Mouse (Mus musculus) macrophage (primary cell): Measurements from ENCODE around the gene Fbxo40. TPM values are rescaled to one million over a fixed set of nuclear protein-coding genes. Genes with fewer than 3 reads are reported as not detected.

Experiments
- H3K27ac ChIP-seq: fragments of 350-480 bp; formaldehyde crosslinking; 2 replicates; pipeline ENCODE4 v1.9.0; 2021
- H3K36me3 ChIP-seq: fragments of 350-480 bp; formaldehyde crosslinking; 2 replicates; pipeline ENCODE4 v1.9.0; 2021; ENCODE audit errors: inconsistent target
- H3K4me3 ChIP-seq: fragments of 350-480 bp; formaldehyde crosslinking; 2 replicates; pipeline ENCODE4 v1.9.0; 2021; ENCODE audit errors: inconsistent target
- H3K79me2 ChIP-seq: fragments of 350-480 bp; formaldehyde crosslinking; 2 replicates; pipeline ENCODE4 v1.9.0; 2021; ENCODE audit errors: inconsistent target
- WGBS: methylation state at CpG from one replicate; pipeline ENCODE4 v1.1.7; 2026; ENCODE audit warnings: inconsistent platforms; ENCODE audit not compliant: missing documents; 5-methylcytosine and 5-hydroxymethylcytosine counted together
- polyA plus RNA-seq: library from polyadenylated mRNA; stranded (reverse); fragments of 250-400 nt; gene quantifications from 3 replicates; pipeline ENCODE4 v1.2.4, GENCODE M21; 2018; ENCODE audit warnings: inconsistent platforms

The Fbxo40 gene
- polyA plus RNA-seq, 1 experiment from 2014 or later: 0.03 TPM

- H3K27ac ChIP-seq: peak within 1 kb of the TSS; percentile 99
- WGBS: 2% methylated on average over 7 of the region's 7 CpGs
- peaks cover 35% of the 10 kb centered on the region; the same call in 1 of the 2 replicates for H3K36me3 ChIP-seq
- peaks cover 47% of the 10 kb centered on the region for H3K79me2 ChIP-seq
- peak within 1 kb of the TSS; percentile 78 for H3K4me3 ChIP-seq
Measured at GRCm38 (mm10) chr16:36934841-36935620, 55.2 kb downstream of the Fbxo40 start, which contains the start of gene Hcls1. Gene Hcls1, plus strand, starts transcription at chr16:36934983.

- peak overlapping the region; percentile 99 for H3K27ac ChIP-seq
- peaks cover 40% of the 10 kb centered on the region for H3K79me2 ChIP-seq
- peak overlapping the region; percentile 78; the same call in 1 of the 2 replicates for H3K4me3 ChIP-seq
- 14% methylated on average over 6 of the region's 6 CpGs for WGBS
- H3K36me3 ChIP-seq: peaks cover 29% of the 10 kb centered on the region; the same call in 1 of the 2 replicates
Measured at GRCm38 (mm10) chr16:36934131-36934840, 56.0 kb downstream of the Fbxo40 start.

- Histone ChIP-seq H3K4me3 (no peak overlapping the region), H3K27ac (no peak overlapping the region), H3K36me3 (peaks cover 33% of the 10 kb centered on the region; the same call in 1 of the 2 replicates), H3K79me2 (peaks cover 22% of the 10 kb centered on the region)
- WGBS: 94% methylated on average over 6 of the region's 6 CpGs
Measured at GRCm38 (mm10) chr16:36932546-36932945, 57.7 kb downstream of the Fbxo40 start.

DNA sequence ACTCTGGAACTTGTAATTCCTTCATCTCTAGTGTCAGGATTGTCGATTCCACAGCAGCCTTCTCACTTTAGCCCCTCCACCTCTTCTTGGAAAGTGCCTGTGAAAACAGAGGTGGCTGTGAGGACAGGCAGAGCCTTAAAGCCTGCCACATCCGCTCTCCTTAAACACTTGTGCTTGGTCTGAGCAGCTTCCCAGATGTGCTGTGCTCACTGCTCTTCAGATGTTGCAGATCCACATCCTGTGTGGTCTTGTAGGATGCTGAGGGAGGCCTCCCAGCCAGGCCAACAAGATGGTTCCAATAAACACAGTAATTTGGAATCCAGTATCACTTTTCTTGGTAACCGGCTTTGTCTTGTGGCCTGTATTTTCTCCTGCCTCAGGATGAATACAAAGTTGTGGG lies 58.3 kb downstream of the Fbxo40 start:
- Histone ChIP-seq H3K36me3 (peaks cover 33% of the 10 kb centered on the region; the same call in 1 of the 2 replicates), H3K4me3 (no peak overlapping the region), H3K79me2 (peaks cover 16% of the 10 kb centered on the region), H3K27ac (no peak overlapping the region)
- 94% methylated on average over 3 of the region's 3 CpGs for WGBS

GRCm38 (mm10) chr16:36931381-36931780 lies 58.9 kb downstream of the Fbxo40 start:
- H3K27ac ChIP-seq: peak overlapping the region; percentile 58
- H3K4me3 ChIP-seq: no peak overlapping the region
- WGBS: 95% methylated on average over 10 of the region's 10 CpGs
- H3K36me3 ChIP-seq: peaks cover 39% of the 10 kb centered on the region; the same call in 1 of the 2 replicates
- peaks cover 11% of the 10 kb centered on the region for H3K79me2 ChIP-seq

- 34% methylated on average over 11 of the region's 11 CpGs for WGBS
- Histone ChIP-seq H3K27ac (peak overlapping the region; percentile 58), H3K4me3 (no peak overlapping the region), H3K79me2 (peaks cover 2% of the 10 kb centered on the region), H3K36me3 (peaks cover 48% of the 10 kb centered on the region)
Measured at GRCm38 (mm10) chr16:36930231-36931136, 59.8 kb downstream of the Fbxo40 start.

GRCm38 (mm10) chr16:36929216-36929615 lies 61.1 kb downstream of the Fbxo40 start:
- 95% methylated on average over 7 of the region's 7 CpGs for WGBS

DNA sequence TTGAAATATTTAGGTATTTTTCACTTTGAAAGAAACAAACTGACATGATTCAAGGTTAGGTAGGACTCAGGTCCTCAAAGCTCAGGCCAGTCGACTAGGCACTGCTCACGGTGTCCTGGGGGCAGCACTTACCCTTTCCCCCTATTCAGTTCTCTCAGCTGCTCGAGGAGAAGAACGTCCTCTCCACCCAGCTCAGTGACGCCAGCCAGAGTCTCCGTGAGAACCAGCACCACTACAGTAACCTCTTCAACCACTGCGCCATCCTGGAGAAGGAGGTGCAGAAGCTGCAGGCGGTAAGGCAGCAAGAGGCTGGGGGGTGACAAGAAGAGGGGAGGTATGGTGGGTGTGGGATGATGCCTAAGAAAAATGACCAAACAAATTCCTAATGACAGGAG lies 62.2 kb downstream of the Fbxo40 start:
- Histone ChIP-seq H3K79me2 (no peaks in the 10 kb centered on the region), H3K27ac (no peak overlapping the region), H3K4me3 (no peak overlapping the region), H3K36me3 (peaks cover 70% of the 10 kb centered on the region)
- 93% methylated on average over 8 of the region's 8 CpGs for WGBS

More at GRCm38 (mm10) chr16:36929216-36929615, 61.1 kb downstream of the Fbxo40 start:
- Histone ChIP-seq H3K4me3 (no peak overlapping the region), H3K79me2 (no peaks in the 10 kb centered on the region), H3K27ac (no peak overlapping the region), H3K36me3 (peaks cover 61% of the 10 kb centered on the region)

GRCm38 (mm10) chr16:36927495-36928105 lies 62.7 kb downstream of the Fbxo40 start:
- Histone ChIP-seq H3K36me3 (peaks cover 73% of the 10 kb centered on the region), H3K27ac (no peak overlapping the region), H3K79me2 (no peaks in the 10 kb centered on the region), H3K4me3 (no peak overlapping the region)
- 90% methylated on average over 10 of the region's 10 CpGs for WGBS

DNA sequence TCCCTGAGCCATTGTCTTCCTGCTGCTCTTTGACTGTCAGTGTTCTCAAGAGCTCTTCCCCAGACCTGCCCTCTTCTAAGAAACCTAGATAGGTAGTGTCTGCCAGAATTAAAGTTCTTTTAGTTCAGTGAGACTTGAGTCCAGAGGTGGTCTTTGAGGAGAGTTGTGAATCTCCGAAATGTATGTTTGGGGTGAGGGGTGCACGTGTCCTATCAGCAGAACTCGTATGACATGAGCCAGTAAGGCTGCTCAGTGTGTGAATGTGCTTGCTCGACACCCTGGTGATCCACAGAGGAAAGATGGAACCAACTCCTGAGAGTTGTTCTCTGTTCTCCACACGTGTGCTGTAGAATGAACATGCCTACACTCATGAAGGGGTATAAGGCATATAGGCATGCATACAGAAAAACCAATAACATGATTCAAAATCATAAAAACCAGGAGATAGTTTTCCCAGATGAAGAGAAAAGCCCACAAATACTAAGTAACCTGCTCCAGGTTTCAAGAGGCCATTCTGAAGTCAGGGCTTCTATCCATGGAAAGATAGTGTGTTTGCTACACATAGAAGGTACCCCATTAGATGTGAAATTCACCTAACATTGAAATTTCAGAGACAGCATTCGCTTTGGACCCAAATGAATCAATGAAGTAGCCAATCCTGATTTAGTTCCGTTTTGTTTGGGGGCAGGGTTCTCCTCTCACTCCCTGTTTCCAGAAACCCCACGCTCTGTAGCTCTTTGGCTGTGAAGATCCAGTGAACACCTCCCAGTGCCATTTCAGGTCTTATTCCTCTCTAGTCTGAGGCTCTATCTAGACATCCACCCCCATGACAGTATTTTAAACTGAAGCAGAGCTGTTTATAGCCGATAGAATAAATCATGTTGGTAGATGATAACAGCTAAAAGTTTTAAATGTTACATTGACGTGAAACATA lies 63.5 kb downstream of the Fbxo40 start:
- 96% methylated on average over 10 of the region's 10 CpGs for whole genome bisulfite sequencing
- Histone ChIP-seq H3K79me2 (no peaks in the 10 kb centered on the region), H3K4me3 (no peak overlapping the region), H3K36me3 (peaks cover 67% of the 10 kb centered on the region), H3K27ac (no peak overlapping the region)

DNA sequence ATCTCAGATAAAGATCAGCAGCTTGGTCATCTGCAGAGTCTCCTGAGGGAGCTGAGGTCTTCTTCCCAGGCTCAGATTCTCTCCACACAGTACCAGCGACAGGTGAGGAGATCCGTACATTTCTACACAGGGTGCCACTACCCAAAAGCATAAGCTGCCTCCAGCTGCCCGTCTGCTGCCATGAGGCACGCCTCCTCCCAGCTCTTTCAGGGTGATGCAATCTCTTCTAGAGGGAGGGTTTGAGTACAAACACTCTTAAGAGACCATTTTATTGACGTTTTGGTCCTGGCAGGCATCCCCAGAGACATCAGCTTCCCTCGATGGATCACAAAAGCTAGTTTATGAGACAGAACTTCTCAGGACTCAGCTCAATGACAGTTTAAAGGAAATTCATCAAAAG lies 64.5 kb downstream of the Fbxo40 start:
- peaks cover 67% of the 10 kb centered on the region for H3K36me3 ChIP-seq
- WGBS: 79% methylated on average over 6 of the region's 6 CpGs
- no peaks in the 10 kb centered on the region for H3K79me2 ChIP-seq
- H3K27ac ChIP-seq: no peak overlapping the region
- H3K4me3 ChIP-seq: no peak overlapping the region

GRCm38 (mm10) chr16:36925351-36925750 lies 64.9 kb downstream of the Fbxo40 start:
- WGBS: 98% methylated on average over 6 of the region's 6 CpGs
- H3K4me3 ChIP-seq: no peak overlapping the region
- peaks cover 67% of the 10 kb centered on the region for H3K36me3 ChIP-seq
- H3K79me2 ChIP-seq: no peaks in the 10 kb centered on the region
- H3K27ac ChIP-seq: no peak overlapping the region

- Histone ChIP-seq H3K36me3 (peaks cover 69% of the 10 kb centered on the region), H3K4me3 (no peak overlapping the region), H3K27ac (no peak overlapping the region), H3K79me2 (no peaks in the 10 kb centered on the region)
- WGBS: 93% methylated on average over 8 of the region's 8 CpGs
Measured at GRCm38 (mm10) chr16:36924312-36924711, 66.0 kb downstream of the Fbxo40 start.
